Mouse (Mus musculus): Measurements from ENCODE around the gene Tnr. TPM values are rescaled to one million over a fixed set of nuclear protein-coding genes. Genes with fewer than 3 reads are reported as not detected.
A peak's percentile ranks its signal among the peaks of the same experiment; 100 is the strongest.

Tnr gene
- polyA plus RNA-seq, 1 experiment, result not detected

GRCm38 (mm10) chr1:159869619-159870441, 346.3 kb downstream of the Tnr start:
- Histone ChIP-seq H3K4me1 (ENCODE audit: control insufficient read depth, insufficient read depth, low read length) (no peaks in the 10 kb centered on the region), H3K27ac (ENCODE audit: insufficient read depth, low read depth, low read length) (no peak overlapping the region), H3K4me3 (ENCODE audit: insufficient read depth, low read length) (no peak overlapping the region)
- no peak for TF ChIP-seq CTCF (IDR thresholded peaks at IDR 0.05; ENCODE audit: low read depth, low read length)
- no peak for TF ChIP-seq POLR2A (IDR thresholded peaks at IDR 0.05; ENCODE audit: borderline replicate concordance, low read depth, low read length)

- Histone ChIP-seq H3K4me1 (ENCODE audit: control insufficient read depth, insufficient read depth, low read length) (no peaks in the 10 kb centered on the region), H3K27ac (ENCODE audit: insufficient read depth, low read depth, low read length) (no peak overlapping the region), H3K4me3 (ENCODE audit: insufficient read depth, low read length) (no peak overlapping the region)
- TF ChIP-seq POLR2A (IDR thresholded peaks at IDR 0.05; ENCODE audit: borderline replicate concordance, low read depth, low read length), result no peak
Observed at GRCm38 (mm10) chr1:159872866-159873265, 349.3 kb downstream of the Tnr start.

- H3K4me1 ChIP-seq (ENCODE audit: control insufficient read depth, insufficient read depth, low read length), result no peaks in the 10 kb centered on the region
- TF ChIP-seq POLR2A (IDR thresholded peaks at IDR 0.05; ENCODE audit: borderline replicate concordance, low read depth, low read length) (no peak), CTCF (IDR thresholded peaks at IDR 0.05; ENCODE audit: low read depth, low read length) (no peak)
- H3K27ac ChIP-seq (ENCODE audit: insufficient read depth, low read depth, low read length), result no peak overlapping the region
- no peak overlapping the region for H3K4me3 ChIP-seq (ENCODE audit: insufficient read depth, low read length)
Observed at GRCm38 (mm10) chr1:159878681-159879080, 355.1 kb downstream of the Tnr start.

- H3K4me3 ChIP-seq (ENCODE audit: insufficient read depth, low read length), result no peak overlapping the region
- no peak overlapping the region for H3K27ac ChIP-seq (ENCODE audit: insufficient read depth, low read depth, low read length)
- TF ChIP-seq POLR2A (IDR thresholded peaks at IDR 0.05; ENCODE audit: borderline replicate concordance, low read depth, low read length) (no peak), CTCF (IDR thresholded peaks at IDR 0.05; ENCODE audit: low read depth, low read length) (no peak)
- H3K4me1 ChIP-seq (ENCODE audit: control insufficient read depth, insufficient read depth, low read length), result no peaks in the 10 kb centered on the region
Observed at GRCm38 (mm10) chr1:159879866-159880265, 356.3 kb downstream of the Tnr start.

- TF ChIP-seq CTCF (IDR thresholded peaks at IDR 0.05; ENCODE audit: low read depth, low read length) (no peak), POLR2A (IDR thresholded peaks at IDR 0.05; ENCODE audit: borderline replicate concordance, low read depth, low read length) (no peak)
Observed at GRCm38 (mm10) chr1:159885476-159885875, 361.9 kb downstream of the Tnr start.

GRCm38 (mm10) chr1:159888611-159889010, 365.0 kb downstream of the Tnr start:
- no peak overlapping the region for H3K4me3 ChIP-seq (ENCODE audit: insufficient read depth, low read length)
- H3K4me1 ChIP-seq (ENCODE audit: control insufficient read depth, insufficient read depth, low read length), result peaks cover 25% of the 10 kb centered on the region
- TF ChIP-seq POLR2A (IDR thresholded peaks at IDR 0.05; ENCODE audit: borderline replicate concordance, low read depth, low read length) (no peak), CTCF (IDR thresholded peaks at IDR 0.05; ENCODE audit: low read depth, low read length) (no peak)
- peak overlapping the region; percentile 67 for H3K27ac ChIP-seq (ENCODE audit: insufficient read depth, low read depth, low read length)

More at GRCm38 (mm10) chr1:159885476-159885875, 361.9 kb downstream of the Tnr start:
- Histone ChIP-seq H3K4me3 (ENCODE audit: insufficient read depth, low read length) (no peak overlapping the region), H3K27ac (ENCODE audit: insufficient read depth, low read depth, low read length) (no peak overlapping the region), H3K4me1 (ENCODE audit: control insufficient read depth, insufficient read depth, low read length) (peaks cover 22% of the 10 kb centered on the region)

GRCm38 (mm10) chr1:159889012-159889765, 365.6 kb downstream of the Tnr start:
- peak overlapping the region; percentile 36 for H3K4me3 ChIP-seq (ENCODE audit: insufficient read depth, low read length)
- H3K4me1 ChIP-seq (ENCODE audit: control insufficient read depth, insufficient read depth, low read length), result peaks cover 25% of the 10 kb centered on the region
- no peak for TF ChIP-seq CTCF (IDR thresholded peaks at IDR 0.05; ENCODE audit: low read depth, low read length)
- TF ChIP-seq POLR2A (IDR thresholded peaks at IDR 0.05; ENCODE audit: borderline replicate concordance, low read depth, low read length), result no peak
- peak overlapping the region; percentile 67 for H3K27ac ChIP-seq (ENCODE audit: insufficient read depth, low read depth, low read length)

GRCm38 (mm10) chr1:159890524-159890923, 367.0 kb downstream of the Tnr start:
- peaks cover 25% of the 10 kb centered on the region for H3K4me1 ChIP-seq (ENCODE audit: control insufficient read depth, insufficient read depth, low read length)
- H3K27ac ChIP-seq (ENCODE audit: insufficient read depth, low read depth, low read length), result no peak overlapping the region
- TF ChIP-seq CTCF (IDR thresholded peaks at IDR 0.05; ENCODE audit: low read depth, low read length), result no peak
- no peak for TF ChIP-seq POLR2A (IDR thresholded peaks at IDR 0.05; ENCODE audit: borderline replicate concordance, low read depth, low read length)
- no peak overlapping the region for H3K4me3 ChIP-seq (ENCODE audit: insufficient read depth, low read length)

- Histone ChIP-seq H3K4me3 (ENCODE audit: insufficient read depth, low read length) (no peak overlapping the region), H3K4me1 (ENCODE audit: control insufficient read depth, insufficient read depth, low read length) (peaks cover 6% of the 10 kb centered on the region), H3K27ac (ENCODE audit: insufficient read depth, low read depth, low read length) (no peak overlapping the region)
- TF ChIP-seq CTCF (IDR thresholded peaks at IDR 0.05; ENCODE audit: low read depth, low read length), result no peak
- TF ChIP-seq POLR2A (IDR thresholded peaks at IDR 0.05; ENCODE audit: borderline replicate concordance, low read depth, low read length), result no peak
Observed at GRCm38 (mm10) chr1:159895094-159895493, 371.5 kb downstream of the Tnr start.

GRCm38 (mm10) chr1:159899991-159900390, 376.4 kb downstream of the Tnr start:
- H3K27ac ChIP-seq (ENCODE audit: insufficient read depth, low read depth, low read length), result no peak overlapping the region
- TF ChIP-seq POLR2A (IDR thresholded peaks at IDR 0.05; ENCODE audit: borderline replicate concordance, low read depth, low read length) (no peak), CTCF (IDR thresholded peaks at IDR 0.05; ENCODE audit: low read depth, low read length) (no peak)
- H3K4me1 ChIP-seq (ENCODE audit: control insufficient read depth, insufficient read depth, low read length), result no peaks in the 10 kb centered on the region
- H3K4me3 ChIP-seq (ENCODE audit: insufficient read depth, low read length), result no peak overlapping the region

Data from bone marrow macrophage, adult 2 months (primary cell).